Mouse (Mus musculus): ENCODE results near the gene Cavin3. TPM values are rescaled to one million over a fixed set of nuclear protein-coding genes. Genes with fewer than 3 reads are reported as not detected.

Gene Cavin3
- polyA plus RNA-seq, 1 experiment from 2014 or later: 97.4 TPM

GRCm38 (mm10) chr7:105487104-105487876 lies 5.2 kb upstream of the Cavin3 start:
- Histone ChIP-seq H3K27ac (ENCODE audit: low read length) (0 out of 2 replicates have a peak overlapping the region, but pooled peaks have one; percentile 43), H3K4me1 (ENCODE audit: control insufficient read depth, insufficient read depth, low read length) (peaks cover 5% of the 10 kb centered on the region), H3K27me3 (ENCODE audit: control insufficient read depth, insufficient read depth, low read length) (no peaks in the 10 kb centered on the region), H3K36me3 (ENCODE audit: control insufficient read depth, insufficient read depth) (no peaks in the 10 kb centered on the region), H3K4me2 (ENCODE audit: low read depth, low read length) (no peak overlapping the region), H3K4me3 (ENCODE audit: low read length) (no peak overlapping the region), H3K9ac (ENCODE audit: low read length) (no peak overlapping the region), H3K9me3 (replicated peaks; ENCODE audit: control insufficient read depth, low read length) (no peaks in the 10 kb centered on the region)
- 68% methylated on average over 6 of the region's 6 CpGs for WGBS
- ATAC-seq (replicated peaks; ENCODE audit: extremely low read depth, insufficient read depth, low FRiP score): no peak

GRCm38 (mm10) chr7:105485029-105485428 lies 2.9 kb upstream of the Cavin3 start:
- H3K36me3 ChIP-seq (ENCODE audit: control insufficient read depth, insufficient read depth): no peaks in the 10 kb centered on the region

GRCm38 (mm10) chr7:105482426-105482825 lies 326 bp upstream of the Cavin3 start:
- peak; percentile 53; the same call in 1 of the 2 replicates for ATAC-seq (replicated peaks; ENCODE audit: extremely low read depth, insufficient read depth, low FRiP score)
- Histone ChIP-seq H3K4me2 (ENCODE audit: low read depth, low read length) (peak overlapping the region; percentile 86), H3K4me3 (ENCODE audit: low read length) (peak overlapping the region; percentile 67), H3K4me1 (ENCODE audit: control insufficient read depth, insufficient read depth, low read length) (peaks cover 17% of the 10 kb centered on the region), H3K9me3 (replicated peaks; ENCODE audit: control insufficient read depth, low read length) (no peaks in the 10 kb centered on the region), H3K9ac (ENCODE audit: low read length) (peak overlapping the region; percentile 91), H3K27me3 (ENCODE audit: control insufficient read depth, insufficient read depth, low read length) (no peaks in the 10 kb centered on the region), H3K27ac (ENCODE audit: low read length) (peak overlapping the region; percentile 90), H3K36me3 (ENCODE audit: control insufficient read depth, insufficient read depth) (no peaks in the 10 kb centered on the region)
- 43% methylated on average over 8 of the region's 8 CpGs for WGBS

More at GRCm38 (mm10) chr7:105485029-105485428, 2.9 kb upstream of the Cavin3 start:
- H3K4me3 ChIP-seq (ENCODE audit: low read length): no peak overlapping the region
- peaks cover 13% of the 10 kb centered on the region for H3K4me1 ChIP-seq (ENCODE audit: control insufficient read depth, insufficient read depth, low read length)
- no peaks in the 10 kb centered on the region for H3K27me3 ChIP-seq (ENCODE audit: control insufficient read depth, insufficient read depth, low read length)
- WGBS: 59% methylated on average over 5 of the region's 5 CpGs
- H3K9me3 ChIP-seq (replicated peaks; ENCODE audit: control insufficient read depth, low read length): no peaks in the 10 kb centered on the region
- no peak overlapping the region for H3K9ac ChIP-seq (ENCODE audit: low read length)
- ATAC-seq (replicated peaks; ENCODE audit: extremely low read depth, insufficient read depth, low FRiP score): no peak
- no peak overlapping the region for H3K27ac ChIP-seq (ENCODE audit: low read length)
- no peak overlapping the region for H3K4me2 ChIP-seq (ENCODE audit: low read depth, low read length)

GRCm38 (mm10) chr7:105480561-105481504 lies 1.3 kb downstream of the Cavin3 start:
- ATAC-seq (replicated peaks; ENCODE audit: extremely low read depth, insufficient read depth, low FRiP score): peak; percentile 7; the same call in 1 of the 2 replicates
- peaks cover 22% of the 10 kb centered on the region for H3K4me1 ChIP-seq (ENCODE audit: control insufficient read depth, insufficient read depth, low read length)
- H3K9ac ChIP-seq (ENCODE audit: low read length): peak overlapping the region; percentile 91
- H3K9me3 ChIP-seq (replicated peaks; ENCODE audit: control insufficient read depth, low read length): no peaks in the 10 kb centered on the region
- no peaks in the 10 kb centered on the region for H3K27me3 ChIP-seq (ENCODE audit: control insufficient read depth, insufficient read depth, low read length)
- H3K4me3 ChIP-seq (ENCODE audit: low read length): peak overlapping the region; percentile 67
- no peaks in the 10 kb centered on the region for H3K36me3 ChIP-seq (ENCODE audit: control insufficient read depth, insufficient read depth)
- peak overlapping the region; percentile 90 for H3K27ac ChIP-seq (ENCODE audit: low read length)
- 50% methylated on average over 23 of the region's 23 CpGs for WGBS
- peak overlapping the region; percentile 86 for H3K4me2 ChIP-seq (ENCODE audit: low read depth, low read length)

- peaks cover 27% of the 10 kb centered on the region for H3K4me1 ChIP-seq (ENCODE audit: control insufficient read depth, insufficient read depth, low read length)
- peak overlapping the region; percentile 90 for H3K27ac ChIP-seq (ENCODE audit: low read length)
- 69% methylated on average over 5 of the region's 5 CpGs for WGBS
- H3K4me2 ChIP-seq (ENCODE audit: low read depth, low read length): peak overlapping the region; percentile 86
- no peak overlapping the region for H3K4me3 ChIP-seq (ENCODE audit: low read length)
- H3K9me3 ChIP-seq (replicated peaks; ENCODE audit: control insufficient read depth, low read length): no peaks in the 10 kb centered on the region
- peak overlapping the region; percentile 91 for H3K9ac ChIP-seq (ENCODE audit: low read length)
- no peaks in the 10 kb centered on the region for H3K36me3 ChIP-seq (ENCODE audit: control insufficient read depth, insufficient read depth)
- no peak for ATAC-seq (replicated peaks; ENCODE audit: extremely low read depth, insufficient read depth, low FRiP score)
- no peaks in the 10 kb centered on the region for H3K27me3 ChIP-seq (ENCODE audit: control insufficient read depth, insufficient read depth, low read length)
These were observed 2.0 kb downstream of the Cavin3 start for GRCm38 (mm10) chr7:105480081-105480480.

- no peak for ATAC-seq (replicated peaks; ENCODE audit: extremely low read depth, insufficient read depth, low FRiP score)
- Histone ChIP-seq H3K4me3 (ENCODE audit: low read length) (no peak overlapping the region), H3K4me1 (ENCODE audit: control insufficient read depth, insufficient read depth, low read length) (peaks cover 27% of the 10 kb centered on the region), H3K36me3 (ENCODE audit: control insufficient read depth, insufficient read depth) (no peaks in the 10 kb centered on the region), H3K9ac (ENCODE audit: low read length) (no peak overlapping the region), H3K9me3 (replicated peaks; ENCODE audit: control insufficient read depth, low read length) (no peaks in the 10 kb centered on the region), H3K4me2 (ENCODE audit: low read depth, low read length) (no peak overlapping the region), H3K27ac (ENCODE audit: low read length) (no peak overlapping the region), H3K27me3 (ENCODE audit: control insufficient read depth, insufficient read depth, low read length) (no peaks in the 10 kb centered on the region)
- WGBS: 86% methylated on average over 6 of the region's 6 CpGs
These were observed 2.9 kb downstream of the Cavin3 start for GRCm38 (mm10) chr7:105479232-105479631.

GRCm38 (mm10) chr7:105478344-105478743 lies 3.8 kb downstream of the Cavin3 start:
- Histone ChIP-seq H3K4me1 (ENCODE audit: control insufficient read depth, insufficient read depth, low read length) (peaks cover 27% of the 10 kb centered on the region), H3K4me2 (ENCODE audit: low read depth, low read length) (no peak overlapping the region), H3K27me3 (ENCODE audit: control insufficient read depth, insufficient read depth, low read length) (no peaks in the 10 kb centered on the region), H3K27ac (ENCODE audit: low read length) (no peak overlapping the region), H3K9me3 (replicated peaks; ENCODE audit: control insufficient read depth, low read length) (no peaks in the 10 kb centered on the region), H3K36me3 (ENCODE audit: control insufficient read depth, insufficient read depth) (no peaks in the 10 kb centered on the region), H3K4me3 (ENCODE audit: low read length) (no peak overlapping the region), H3K9ac (ENCODE audit: low read length) (no peak overlapping the region)
- no peak for ATAC-seq (replicated peaks; ENCODE audit: extremely low read depth, insufficient read depth, low FRiP score)
- WGBS: 61% methylated on average over 8 of the region's 8 CpGs

GRCm38 (mm10) chr7:105477841-105478240 lies 4.3 kb downstream of the Cavin3 start:
- Histone ChIP-seq H3K36me3 (ENCODE audit: control insufficient read depth, insufficient read depth) (no peaks in the 10 kb centered on the region), H3K4me2 (ENCODE audit: low read depth, low read length) (no peak overlapping the region), H3K4me1 (ENCODE audit: control insufficient read depth, insufficient read depth, low read length) (peaks cover 27% of the 10 kb centered on the region), H3K9ac (ENCODE audit: low read length) (no peak overlapping the region), H3K9me3 (replicated peaks; ENCODE audit: control insufficient read depth, low read length) (no peaks in the 10 kb centered on the region), H3K27ac (ENCODE audit: low read length) (no peak overlapping the region), H3K27me3 (ENCODE audit: control insufficient read depth, insufficient read depth, low read length) (no peaks in the 10 kb centered on the region), H3K4me3 (ENCODE audit: low read length) (no peak overlapping the region)
- 44% methylated on average over 3 of the region's 3 CpGs for WGBS
- ATAC-seq (replicated peaks; ENCODE audit: extremely low read depth, insufficient read depth, low FRiP score): no peak

- Histone ChIP-seq H3K4me2 (ENCODE audit: low read depth, low read length) (no peak overlapping the region), H3K27me3 (ENCODE audit: control insufficient read depth, insufficient read depth, low read length) (no peaks in the 10 kb centered on the region), H3K9ac (ENCODE audit: low read length) (no peak overlapping the region), H3K4me3 (ENCODE audit: low read length) (no peak overlapping the region), H3K9me3 (replicated peaks; ENCODE audit: control insufficient read depth, low read length) (no peaks in the 10 kb centered on the region), H3K27ac (ENCODE audit: low read length) (no peak overlapping the region), H3K4me1 (ENCODE audit: control insufficient read depth, insufficient read depth, low read length) (peaks cover 23% of the 10 kb centered on the region), H3K36me3 (ENCODE audit: control insufficient read depth, insufficient read depth) (no peaks in the 10 kb centered on the region)
- WGBS: 95% methylated on average over 1 of the region's 1 CpGs
- ATAC-seq (replicated peaks; ENCODE audit: extremely low read depth, insufficient read depth, low FRiP score): no peak
These were observed 4.7 kb downstream of the Cavin3 start for GRCm38 (mm10) chr7:105477433-105477700.

Data from heart, embryonic 16.5 days (tissue).